Mouse (Mus musculus) T-helper 1 cell (primary cell): ENCODE results near the gene Edn3.

Source experiments
- in situ Hi-C: fragments of 300-600 bp; cut with MboI, MseI; formaldehyde crosslinking; loops from one replicate; pipeline ENCODE4 v1.15.1; 2025; ENCODE audit warnings: high pct_unique_total_duplicates

The Edn3 gene

GRCm38 (mm10) chr2:174760479-174761121, at the start of gene Edn3:
Edn3 (plus strand) TSS chr2:174760619.
- in situ Hi-C loops, result no loop called here

GRCm38 (mm10) chr2:174712043-174712442, 48.4 kb upstream of the Edn3 start:
- in situ Hi-C loops, result no loop called here

GRCm38 (mm10) chr2:174715938-174716337, 44.5 kb upstream of the Edn3 start:
- in situ Hi-C loops, result no loop called here

- in situ Hi-C loops, result no loop called here
Measured at GRCm38 (mm10) chr2:174717857-174718256, 42.6 kb upstream of the Edn3 start.

GRCm38 (mm10) chr2:174727114-174727823, 33.1 kb upstream of the Edn3 start:
- in situ Hi-C loops, result no loop called here

GRCm38 (mm10) chr2:174731939-174732338, 28.5 kb upstream of the Edn3 start:
- in situ Hi-C loops, result no loop called here

- in situ Hi-C loops, result no loop called here
Measured at GRCm38 (mm10) chr2:174735270-174735669, 25.1 kb upstream of the Edn3 start.

GRCm38 (mm10) chr2:174747182-174747581, 13.2 kb upstream of the Edn3 start:
- in situ Hi-C loops, result no loop called here

- in situ Hi-C loops, result no loop called here
Measured at GRCm38 (mm10) chr2:174748381-174748780, 12.0 kb upstream of the Edn3 start.

- in situ Hi-C loops, result no loop called here
Measured at GRCm38 (mm10) chr2:174753197-174753596, 7.2 kb upstream of the Edn3 start.

GRCm38 (mm10) chr2:174754231-174754630, 6.2 kb upstream of the Edn3 start:
- in situ Hi-C loops, result no loop called here

GRCm38 (mm10) chr2:174759189-174759588, 1.2 kb upstream of the Edn3 start:
- in situ Hi-C loops, result no loop called here

- in situ Hi-C loops, result no loop called here
Measured at GRCm38 (mm10) chr2:174761452-174762101, 1.2 kb downstream of the Edn3 start.

GRCm38 (mm10) chr2:174762310-174762709, 1.9 kb downstream of the Edn3 start:
- in situ Hi-C loops, result no loop called here

GRCm38 (mm10) chr2:174768891-174769528, 8.6 kb downstream of the Edn3 start:
- in situ Hi-C loops, result no loop called here

- in situ Hi-C loops, result no loop called here
Measured at GRCm38 (mm10) chr2:174774177-174775111, 14.0 kb downstream of the Edn3 start.

GRCm38 (mm10) chr2:174782016-174782415, 21.6 kb downstream of the Edn3 start:
- in situ Hi-C loops, result no loop called here

- in situ Hi-C loops, result no loop called here
Measured at GRCm38 (mm10) chr2:174782880-174783279, 22.5 kb downstream of the Edn3 start.

GRCm38 (mm10) chr2:174788830-174789229, 28.4 kb downstream of the Edn3 start:
- in situ Hi-C loops, result no loop called here

GRCm38 (mm10) chr2:174792436-174793125, 32.2 kb downstream of the Edn3 start:
- in situ Hi-C loops, result no loop called here

GRCm38 (mm10) chr2:174793181-174793580, 32.8 kb downstream of the Edn3 start:
- in situ Hi-C loops, result no loop called here
